Mouse (Mus musculus): Measurements from ENCODE around the gene Cby1. TPM values are rescaled to one million over a fixed set of nuclear protein-coding genes. Genes with fewer than 3 reads are reported as not detected.

Gene Cby1
- polyA plus RNA-seq, 1 experiment = 13.3 TPM

- peaks cover 8% of the 10 kb centered on the region; the same call in 1 of the 2 replicates for H3K4me1 ChIP-seq (ENCODE audit: control insufficient read depth, insufficient read depth, low read length)
- TF ChIP-seq CTCF (IDR thresholded peaks at IDR 0.05; ENCODE audit: control insufficient read depth, insufficient read depth, low read length) (no peak), POLR2A (IDR thresholded peaks at IDR 0.05; ENCODE audit: borderline replicate concordance, control insufficient read depth, low read depth, low read length) (no peak)
- no peak overlapping the region for H3K4me3 ChIP-seq (replicated peaks; ENCODE audit: control insufficient read depth, low read depth, low read length)
- H3K27ac ChIP-seq (ENCODE audit: control insufficient read depth, insufficient read depth, low read depth, low read length, poor library complexity) = peak overlapping the region; percentile 50
- WGBS = 76% methylated on average over 6 of the region's 6 CpGs
Observed at GRCm38 (mm10) chr15:79697011-79697410, 38.0 kb downstream of the Cby1 start.

DNA sequence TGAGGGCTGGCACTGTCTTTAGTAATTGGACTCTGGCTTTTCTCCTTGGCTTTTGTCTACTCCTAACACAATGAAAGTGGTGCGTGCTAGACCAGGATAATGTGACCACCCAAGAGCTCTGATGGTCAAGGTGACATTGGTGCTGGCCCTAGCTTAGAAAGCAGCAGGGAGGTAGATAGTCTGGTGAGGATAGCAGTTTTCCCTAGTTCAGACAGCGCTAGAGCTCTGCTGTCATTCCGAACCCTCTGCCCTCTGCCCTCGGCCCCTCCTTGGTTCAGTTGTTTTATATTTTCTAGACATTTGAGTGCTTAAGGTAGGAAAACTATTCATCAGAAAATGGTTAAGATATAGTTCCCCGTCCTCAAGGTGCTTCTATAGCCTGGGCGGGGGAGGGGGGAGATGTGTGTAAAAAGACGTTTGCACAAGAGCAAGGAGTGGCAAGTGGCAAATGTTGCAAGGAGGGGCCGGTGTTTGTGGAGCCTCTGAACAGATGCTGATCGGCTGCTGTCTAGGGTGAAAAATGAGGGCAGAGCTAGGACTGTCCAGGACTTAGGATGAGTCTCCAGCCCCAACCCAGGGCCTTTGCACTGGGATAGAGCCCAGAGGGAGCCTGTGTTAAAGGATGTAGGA lies 38.7 kb downstream of the Cby1 start:
- WGBS = 56% methylated on average over 9 of the region's 9 CpGs

GRCm38 (mm10) chr15:79706603-79707214 lies 47.7 kb downstream of the Cby1 start:
- no peak overlapping the region for H3K27ac ChIP-seq (ENCODE audit: control insufficient read depth, insufficient read depth, low read depth, low read length, poor library complexity)
- H3K4me1 ChIP-seq (ENCODE audit: control insufficient read depth, insufficient read depth, low read length) = no peaks in the 10 kb centered on the region
- TF ChIP-seq POLR2A (IDR thresholded peaks at IDR 0.05; ENCODE audit: borderline replicate concordance, control insufficient read depth, low read depth, low read length) (no peak), CTCF (IDR thresholded peaks at IDR 0.05; ENCODE audit: control insufficient read depth, insufficient read depth, low read length) (no peak)
- 84% methylated on average over 17 of the region's 17 CpGs for WGBS
- H3K4me3 ChIP-seq (replicated peaks; ENCODE audit: control insufficient read depth, low read depth, low read length) = no peak overlapping the region

More for the DNA sequence above, 38.7 kb downstream of the Cby1 start:
- peaks cover 8% of the 10 kb centered on the region; the same call in 1 of the 2 replicates for H3K4me1 ChIP-seq (ENCODE audit: control insufficient read depth, insufficient read depth, low read length)
- no peak for TF ChIP-seq POLR2A (IDR thresholded peaks at IDR 0.05; ENCODE audit: borderline replicate concordance, control insufficient read depth, low read depth, low read length)
- TF ChIP-seq CTCF (IDR thresholded peaks at IDR 0.05; ENCODE audit: control insufficient read depth, insufficient read depth, low read length) = no peak
- H3K4me3 ChIP-seq (replicated peaks; ENCODE audit: control insufficient read depth, low read depth, low read length) = peak overlapping the region; percentile 41
- H3K27ac ChIP-seq (ENCODE audit: control insufficient read depth, insufficient read depth, low read depth, low read length, poor library complexity) = peak overlapping the region; percentile 84

- no peaks in the 10 kb centered on the region for H3K4me1 ChIP-seq (ENCODE audit: control insufficient read depth, insufficient read depth, low read length)
- TF ChIP-seq CTCF (IDR thresholded peaks at IDR 0.05; ENCODE audit: control insufficient read depth, insufficient read depth, low read length) (peak; percentile 36; the same call in 1 of the 2 replicates), POLR2A (IDR thresholded peaks at IDR 0.05; ENCODE audit: borderline replicate concordance, control insufficient read depth, low read depth, low read length) (no peak)
- H3K4me3 ChIP-seq (replicated peaks; ENCODE audit: control insufficient read depth, low read depth, low read length) = no peak overlapping the region
- WGBS = 87% methylated on average over 5 of the region's 5 CpGs
- no peak overlapping the region for H3K27ac ChIP-seq (ENCODE audit: control insufficient read depth, insufficient read depth, low read depth, low read length, poor library complexity)
Observed at GRCm38 (mm10) chr15:79708229-79708822, 49.3 kb downstream of the Cby1 start.

- 92% methylated on average over 7 of the region's 7 CpGs for WGBS
- no peak overlapping the region for H3K27ac ChIP-seq (ENCODE audit: control insufficient read depth, insufficient read depth, low read depth, low read length, poor library complexity)
- H3K4me3 ChIP-seq (replicated peaks; ENCODE audit: control insufficient read depth, low read depth, low read length) = no peak overlapping the region
- H3K4me1 ChIP-seq (ENCODE audit: control insufficient read depth, insufficient read depth, low read length) = no peaks in the 10 kb centered on the region; the same call in 1 of the 2 replicates
- TF ChIP-seq CTCF (IDR thresholded peaks at IDR 0.05; ENCODE audit: control insufficient read depth, insufficient read depth, low read length) (no peak), POLR2A (IDR thresholded peaks at IDR 0.05; ENCODE audit: borderline replicate concordance, control insufficient read depth, low read depth, low read length) (no peak)
Observed at GRCm38 (mm10) chr15:79715646-79716045, 56.6 kb downstream of the Cby1 start.

DNA sequence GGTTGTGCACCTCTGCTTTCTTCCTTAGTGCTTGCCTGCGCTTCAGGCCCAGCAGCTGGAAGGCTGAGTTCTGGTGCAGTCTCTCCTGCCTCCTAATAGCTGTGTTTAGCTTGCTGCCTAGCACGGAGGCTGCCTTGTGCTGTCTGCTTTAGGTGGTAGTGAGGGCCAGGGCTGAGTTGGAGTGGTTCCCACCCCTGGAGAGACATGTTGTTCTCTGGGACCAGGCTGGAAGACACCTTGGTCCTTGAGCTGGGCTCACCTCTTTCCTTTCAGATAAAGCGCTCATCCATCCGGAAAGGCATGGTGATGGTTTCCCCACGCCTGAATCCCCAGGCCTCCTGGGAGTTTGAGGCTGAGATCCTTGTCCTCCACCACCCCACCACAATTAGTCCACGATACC lies 57.7 kb downstream of the Cby1 start:
- no peak overlapping the region for H3K27ac ChIP-seq (ENCODE audit: control insufficient read depth, insufficient read depth, low read depth, low read length, poor library complexity)
- no peak for TF ChIP-seq CTCF (IDR thresholded peaks at IDR 0.05; ENCODE audit: control insufficient read depth, insufficient read depth, low read length)
- no peak for TF ChIP-seq POLR2A (IDR thresholded peaks at IDR 0.05; ENCODE audit: borderline replicate concordance, control insufficient read depth, low read depth, low read length)
- 94% methylated on average over 6 of the region's 6 CpGs for WGBS
- no peaks in the 10 kb centered on the region; the same call in 1 of the 2 replicates for H3K4me1 ChIP-seq (ENCODE audit: control insufficient read depth, insufficient read depth, low read length)
- H3K4me3 ChIP-seq (replicated peaks; ENCODE audit: control insufficient read depth, low read depth, low read length) = no peak overlapping the region

Other genes starting within 250 kb of the Cby1 start
- gene Csnk1e, start 203.6 kb upstream of the Cby1 start, polyA plus RNA-seq (2011; ENCODE audit: insufficient read depth, insufficient read length, low replicate concordance, missing spikeins) = 12.3 and 34.2 TPM in 2 replicates
- 2.1 TPM in 1 of 2 replicates, not detected in the other for gene Kcnj4, start 154.0 kb upstream of the Cby1 start, polyA plus RNA-seq (2011; ENCODE audit: insufficient read depth, insufficient read length, low replicate concordance, missing spikeins)
- gene Kdelr3, start 142.8 kb upstream of the Cby1 start, polyA plus RNA-seq (2011; ENCODE audit: insufficient read depth, insufficient read length, low replicate concordance, missing spikeins) = 1.1 and 8.2 TPM in 2 replicates
- 96.6 and 126 TPM in 2 replicates for gene Ddx17, start 112.5 kb upstream of the Cby1 start, polyA plus RNA-seq (2011; ENCODE audit: insufficient read depth, insufficient read length, low replicate concordance, missing spikeins)
- gene Dmc1, start 54.1 kb upstream of the Cby1 start, polyA plus RNA-seq (2011; ENCODE audit: insufficient read depth, insufficient read length, low replicate concordance, missing spikeins) = 3.7 TPM in 1 of 2 replicates, not detected in the other
- 2.7 and 8.5 TPM in 2 replicates for gene Fam227a, start 243 bp upstream of the Cby1 start, polyA plus RNA-seq (2011; ENCODE audit: insufficient read depth, insufficient read length, low replicate concordance, missing spikeins)
- 96.4 and 126 TPM in 2 replicates for gene Tomm22, start 11.7 kb downstream of the Cby1 start, polyA plus RNA-seq (2011; ENCODE audit: insufficient read depth, insufficient read length, low replicate concordance, missing spikeins)
- 15.3 and 20.4 TPM in 2 replicates for gene Josd1, start 28.7 kb downstream of the Cby1 start, polyA plus RNA-seq (2011; ENCODE audit: insufficient read depth, insufficient read length, low replicate concordance, missing spikeins)
- gene Gtpbp1, start 31.6 kb downstream of the Cby1 start, polyA plus RNA-seq (2011; ENCODE audit: insufficient read depth, insufficient read length, low replicate concordance, missing spikeins) = 46.1 and 53.9 TPM in 2 replicates
- 63.2 and 147 TPM in 2 replicates for gene Sun2, start 83.3 kb downstream of the Cby1 start, polyA plus RNA-seq (2011; ENCODE audit: insufficient read depth, insufficient read length, low replicate concordance, missing spikeins)
- gene Dnal4, start 118.7 kb downstream of the Cby1 start, polyA plus RNA-seq (2011; ENCODE audit: insufficient read depth, insufficient read length, low replicate concordance, missing spikeins) = 6.8 and 8.4 TPM in 2 replicates
- gene Nptxr, start 145.6 kb downstream of the Cby1 start, polyA plus RNA-seq (2011; ENCODE audit: insufficient read depth, insufficient read length, low replicate concordance, missing spikeins) = 0.40 and 0.60 TPM in 2 replicates
- not detected in 2 replicates for gene Npcd, start 175.0 kb downstream of the Cby1 start, polyA plus RNA-seq (2011; ENCODE audit: insufficient read depth, insufficient read length, low replicate concordance, missing spikeins)
- gene Cbx6, start 175.5 kb downstream of the Cby1 start, polyA plus RNA-seq (2011; ENCODE audit: insufficient read depth, insufficient read length, low replicate concordance, missing spikeins) = 24.2 and 29.0 TPM in 2 replicates
- gene Apobec3, start 232.5 kb downstream of the Cby1 start, polyA plus RNA-seq (2011; ENCODE audit: insufficient read depth, insufficient read length, low replicate concordance, missing spikeins) = 104 and 140 TPM in 2 replicates

Data from bone marrow, adult 2 months (tissue).